Mouse (Mus musculus): Measurements from ENCODE around the gene Fam13a. TPM values are rescaled to one million over a fixed set of nuclear protein-coding genes. Genes with fewer than 3 reads are reported as not detected.

The Fam13a gene
- total and polyA plus RNA-seq, 2 experiments from 2014 or later = 9.5 to 12.4 TPM

GRCm38 (mm10) chr6:58933189-58933913 is 91.0 kb downstream of the Fam13a start:
- TF ChIP-seq CTCF (IDR thresholded peaks at IDR 0.05; ENCODE audit: low read depth) (no peak), EP300 (IDR thresholded peaks at IDR 0.05; ENCODE audit: low read depth) (no peak)
- no peak overlapping the region for H3K9ac ChIP-seq (replicated peaks; ENCODE audit: low read depth, low read length)
- peaks cover 22% of the 10 kb centered on the region for H3K4me1 ChIP-seq (ENCODE audit: control insufficient read depth, insufficient read depth)
- no peak overlapping the region for H3K4me2 ChIP-seq (ENCODE audit: low read depth, low read length)
- 70% methylated on average over 6 of the region's 6 CpGs for WGBS
- H3K4me3 ChIP-seq (ENCODE audit: low read depth, low read length) = no peak overlapping the region
- H3K27me3 ChIP-seq (ENCODE audit: control insufficient read depth, insufficient read depth, low read length) = no peaks in the 10 kb centered on the region
- H3K9me3 ChIP-seq (replicated peaks; ENCODE audit: control insufficient read depth, low read length) = no peaks in the 10 kb centered on the region
- DNase-seq (ENCODE audit: low spot score) (no peak), ATAC-seq (ENCODE audit: insufficient read depth, low read depth) (no peak)
- peaks cover 25% of the 10 kb centered on the region for H3K36me3 ChIP-seq (replicated peaks; ENCODE audit: control insufficient read depth, insufficient read depth, low read length)
- H3K27ac ChIP-seq (ENCODE audit: low read depth) = no peak overlapping the region

GRCm38 (mm10) chr6:58932515-58933188 is 91.7 kb downstream of the Fam13a start:
- Histone ChIP-seq H3K4me2 (ENCODE audit: low read depth, low read length) (no peak overlapping the region), H3K27me3 (ENCODE audit: control insufficient read depth, insufficient read depth, low read length) (no peaks in the 10 kb centered on the region), H3K27ac (ENCODE audit: low read depth) (no peak overlapping the region), H3K9ac (replicated peaks; ENCODE audit: low read depth, low read length) (no peak overlapping the region), H3K9me3 (replicated peaks; ENCODE audit: control insufficient read depth, low read length) (no peaks in the 10 kb centered on the region), H3K4me1 (ENCODE audit: control insufficient read depth, insufficient read depth) (peaks cover 28% of the 10 kb centered on the region), H3K36me3 (replicated peaks; ENCODE audit: control insufficient read depth, insufficient read depth, low read length) (peaks cover 24% of the 10 kb centered on the region), H3K4me3 (ENCODE audit: low read depth, low read length) (no peak overlapping the region)
- no peak for ATAC-seq (ENCODE audit: insufficient read depth, low read depth)
- no peak for DNase-seq (ENCODE audit: low spot score)
- TF ChIP-seq CTCF (IDR thresholded peaks at IDR 0.05; ENCODE audit: low read depth) = no peak
- TF ChIP-seq EP300 (IDR thresholded peaks at IDR 0.05; ENCODE audit: low read depth) = no peak
- 90% methylated on average over 12 of the region's 12 CpGs for WGBS

GRCm38 (mm10) chr6:58931149-58931548 is 93.2 kb downstream of the Fam13a start:
- TF ChIP-seq EP300 (IDR thresholded peaks at IDR 0.05; ENCODE audit: low read depth) (no peak), CTCF (IDR thresholded peaks at IDR 0.05; ENCODE audit: low read depth) (no peak)
- no peak overlapping the region for H3K4me2 ChIP-seq (ENCODE audit: low read depth, low read length)
- no peaks in the 10 kb centered on the region for H3K27me3 ChIP-seq (ENCODE audit: control insufficient read depth, insufficient read depth, low read length)
- DNase-seq (ENCODE audit: low spot score) = no peak
- H3K27ac ChIP-seq (ENCODE audit: low read depth) = no peak overlapping the region
- peaks cover 33% of the 10 kb centered on the region for H3K4me1 ChIP-seq (ENCODE audit: control insufficient read depth, insufficient read depth)
- H3K9me3 ChIP-seq (replicated peaks; ENCODE audit: control insufficient read depth, low read length) = no peaks in the 10 kb centered on the region
- H3K9ac ChIP-seq (replicated peaks; ENCODE audit: low read depth, low read length) = no peak overlapping the region
- H3K36me3 ChIP-seq (replicated peaks; ENCODE audit: control insufficient read depth, insufficient read depth, low read length) = peaks cover 15% of the 10 kb centered on the region; the same call in 1 of the 2 replicates
- WGBS = 87% methylated on average over 4 of the region's 4 CpGs
- ATAC-seq (ENCODE audit: insufficient read depth, low read depth) = no peak
- H3K4me3 ChIP-seq (ENCODE audit: low read depth, low read length) = no peak overlapping the region

- 73% methylated on average over 9 of the region's 9 CpGs for WGBS
- no peak for DNase-seq (ENCODE audit: low spot score)
- ATAC-seq (ENCODE audit: insufficient read depth, low read depth) = no peak
These were observed 94.4 kb downstream of the Fam13a start for GRCm38 (mm10) chr6:58929911-58930431.

GRCm38 (mm10) chr6:58927881-58928280 is 96.5 kb downstream of the Fam13a start:
- Histone ChIP-seq H3K4me1 (ENCODE audit: control insufficient read depth, insufficient read depth) (peaks cover 33% of the 10 kb centered on the region), H3K4me2 (ENCODE audit: low read depth, low read length) (no peak overlapping the region), H3K4me3 (ENCODE audit: low read depth, low read length) (no peak overlapping the region), H3K27ac (ENCODE audit: low read depth) (peak overlapping the region; percentile 89), H3K9ac (replicated peaks; ENCODE audit: low read depth, low read length) (peak overlapping the region; percentile 16; the same call in 1 of the 2 replicates), H3K27me3 (ENCODE audit: control insufficient read depth, insufficient read depth, low read length) (no peaks in the 10 kb centered on the region), H3K36me3 (replicated peaks; ENCODE audit: control insufficient read depth, insufficient read depth, low read length) (no peaks in the 10 kb centered on the region), H3K9me3 (replicated peaks; ENCODE audit: control insufficient read depth, low read length) (no peaks in the 10 kb centered on the region)
- ATAC-seq (ENCODE audit: insufficient read depth, low read depth) = peak; percentile 93
- TF ChIP-seq EP300 (IDR thresholded peaks at IDR 0.05; ENCODE audit: low read depth) = no peak
- no peak for TF ChIP-seq CTCF (IDR thresholded peaks at IDR 0.05; ENCODE audit: low read depth)
- DNase-seq (ENCODE audit: low spot score) = peak; percentile 77
- WGBS = 32% methylated on average over 2 of the region's 2 CpGs

More at GRCm38 (mm10) chr6:58929911-58930431, 94.4 kb downstream of the Fam13a start:
- no peaks in the 10 kb centered on the region for H3K27me3 ChIP-seq (ENCODE audit: control insufficient read depth, insufficient read depth, low read length)
- no peak overlapping the region for H3K4me2 ChIP-seq (ENCODE audit: low read depth, low read length)
- TF ChIP-seq EP300 (IDR thresholded peaks at IDR 0.05; ENCODE audit: low read depth) (no peak), CTCF (IDR thresholded peaks at IDR 0.05; ENCODE audit: low read depth) (no peak)
- peak overlapping the region; percentile 21 for H3K27ac ChIP-seq (ENCODE audit: low read depth)
- peaks cover 33% of the 10 kb centered on the region for H3K4me1 ChIP-seq (ENCODE audit: control insufficient read depth, insufficient read depth)
- no peak overlapping the region for H3K9ac ChIP-seq (replicated peaks; ENCODE audit: low read depth, low read length)
- peaks cover 9% of the 10 kb centered on the region; the same call in 1 of the 2 replicates for H3K36me3 ChIP-seq (replicated peaks; ENCODE audit: control insufficient read depth, insufficient read depth, low read length)
- H3K9me3 ChIP-seq (replicated peaks; ENCODE audit: control insufficient read depth, low read length) = no peaks in the 10 kb centered on the region
- no peak overlapping the region for H3K4me3 ChIP-seq (ENCODE audit: low read depth, low read length)

All from heart, postnatal 0 days (tissue).